Mouse (Mus musculus): Measurements from ENCODE around the gene Rtn3. TPM values are rescaled to one million over a fixed set of nuclear protein-coding genes. Genes with fewer than 3 reads are reported as not detected.
A peak's percentile ranks its signal among the peaks of the same experiment; 100 is the strongest.
"Not testable (repeated sequence)": the region's sequence is repeated elsewhere in the genome, so short reads cannot be mapped to it uniquely, and the experiment has no call there.

Gene Rtn3
- polyA plus RNA-seq, 1 experiment: 71.7 TPM

GRCm38 (mm10) chr19:7502432-7502831, 19.4 kb upstream of the Rtn3 start:
- H3K27me3 ChIP-seq (ENCODE audit: control insufficient read depth, insufficient read depth, insufficient read length): no peaks in the 10 kb centered on the region
- H3K4me3 ChIP-seq (ENCODE audit: insufficient read depth, poor library complexity, severe bottlenecking): no peak overlapping the region
- H3K79me2 ChIP-seq (ENCODE audit: control insufficient read depth, insufficient read depth): peaks cover 95% of the 10 kb centered on the region
- H3K36me3 ChIP-seq (ENCODE audit: control insufficient read depth, insufficient read depth): no peaks in the 10 kb centered on the region
- TF ChIP-seq CTCF (IDR thresholded peaks at IDR 0.05; ENCODE audit: control insufficient read depth, insufficient read depth, insufficient read length) (no peak), MAX (IDR thresholded peaks at IDR 0.05) (no peak)
- no peak overlapping the region for H3ac ChIP-seq (ENCODE audit: control insufficient read depth, insufficient read length, low read depth)
- H3K79me3 ChIP-seq (ENCODE audit: low read depth): peaks cover 38% of the 10 kb centered on the region

- no peak for TF ChIP-seq MYOG (IDR thresholded peaks at IDR 0.05; ENCODE audit: control insufficient read depth, extremely low read depth, insufficient read length)
- no peak for TF ChIP-seq MAX (IDR thresholded peaks at IDR 0.05)
- no peak for TF ChIP-seq MYOD1 (IDR thresholded peaks at IDR 0.05; ENCODE audit: control insufficient read depth, insufficient read length, low read depth)
- no peak for TF ChIP-seq CTCF (IDR thresholded peaks at IDR 0.05; ENCODE audit: control insufficient read depth, insufficient read depth, insufficient read length)
- TF ChIP-seq FOSL1 (IDR thresholded peaks at IDR 0.05; ENCODE audit: insufficient read depth, low read length, poor library complexity, severe bottlenecking): no peak
- TF ChIP-seq CEBPB (IDR thresholded peaks at IDR 0.05; ENCODE audit: low read depth): no peak
- TF ChIP-seq USF1 (IDR thresholded peaks at IDR 0.05; ENCODE audit: low read depth): no peak
- Histone ChIP-seq H3K27me3 (ENCODE audit: control insufficient read depth, insufficient read depth, insufficient read length) (no peaks in the 10 kb centered on the region), H3K4me3 (ENCODE audit: insufficient read depth, poor library complexity, severe bottlenecking) (no peak overlapping the region), H3K79me3 (ENCODE audit: low read depth) (peaks cover 42% of the 10 kb centered on the region), H3ac (ENCODE audit: control insufficient read depth, insufficient read length, low read depth) (no peak overlapping the region), H3K36me3 (ENCODE audit: control insufficient read depth, insufficient read depth) (peaks cover 3% of the 10 kb centered on the region), H3K79me2 (ENCODE audit: control insufficient read depth, insufficient read depth) (peaks cover 95% of the 10 kb centered on the region)
Measured at GRCm38 (mm10) chr19:7500701-7501100, 17.6 kb upstream of the Rtn3 start.

- Histone ChIP-seq H3K36me3 (ENCODE audit: control insufficient read depth, insufficient read depth) (peaks cover 3% of the 10 kb centered on the region), H3K27me3 (ENCODE audit: control insufficient read depth, insufficient read depth, insufficient read length) (no peaks in the 10 kb centered on the region), H3ac (ENCODE audit: control insufficient read depth, insufficient read length, low read depth) (no peak overlapping the region), H3K79me2 (ENCODE audit: control insufficient read depth, insufficient read depth) (peaks cover 88% of the 10 kb centered on the region), H3K79me3 (ENCODE audit: low read depth) (peaks cover 44% of the 10 kb centered on the region), H3K4me3 (ENCODE audit: insufficient read depth, poor library complexity, severe bottlenecking) (no peak overlapping the region)
- no peak for TF ChIP-seq MYOD1 (IDR thresholded peaks at IDR 0.05; ENCODE audit: control insufficient read depth, insufficient read length, low read depth)
- TF ChIP-seq CTCF (IDR thresholded peaks at IDR 0.05; ENCODE audit: control insufficient read depth, insufficient read depth, insufficient read length): no peak
- no peak for TF ChIP-seq MAX (IDR thresholded peaks at IDR 0.05)
- TF ChIP-seq CEBPB (IDR thresholded peaks at IDR 0.05; ENCODE audit: low read depth): no peak
- TF ChIP-seq FOSL1 (IDR thresholded peaks at IDR 0.05; ENCODE audit: insufficient read depth, low read length, poor library complexity, severe bottlenecking): no peak
- TF ChIP-seq USF1 (IDR thresholded peaks at IDR 0.05; ENCODE audit: low read depth): no peak
- TF ChIP-seq MYOG (IDR thresholded peaks at IDR 0.05; ENCODE audit: control insufficient read depth, extremely low read depth, insufficient read length): no peak
Measured at GRCm38 (mm10) chr19:7498816-7499215, 15.7 kb upstream of the Rtn3 start.

- not testable (repeated sequence) for H3ac ChIP-seq (ENCODE audit: control insufficient read depth, insufficient read length, low read depth); H3K27me3 ChIP-seq (ENCODE audit: control insufficient read depth, insufficient read depth, insufficient read length); H3K36me3 ChIP-seq (ENCODE audit: control insufficient read depth, insufficient read depth); H3K4me3 ChIP-seq (ENCODE audit: insufficient read depth, poor library complexity, severe bottlenecking)
- H3K79me2 ChIP-seq (ENCODE audit: control insufficient read depth, insufficient read depth): peaks cover 61% of the 10 kb centered on the region
- peaks cover 36% of the 10 kb centered on the region for H3K79me3 ChIP-seq (ENCODE audit: low read depth)
Measured at GRCm38 (mm10) chr19:7496070-7496469, 13.0 kb upstream of the Rtn3 start.

- TF ChIP-seq MAX (IDR thresholded peaks at IDR 0.05) (no peak), FOSL1 (IDR thresholded peaks at IDR 0.05; ENCODE audit: insufficient read depth, low read length, poor library complexity, severe bottlenecking) (no peak), CEBPB (IDR thresholded peaks at IDR 0.05; ENCODE audit: low read depth) (peak; percentile 61), CTCF (IDR thresholded peaks at IDR 0.05; ENCODE audit: control insufficient read depth, insufficient read depth, insufficient read length) (no peak)
- Histone ChIP-seq H3K36me3 (ENCODE audit: control insufficient read depth, insufficient read depth) (peaks cover 3% of the 10 kb centered on the region), H3K4me3 (ENCODE audit: insufficient read depth, poor library complexity, severe bottlenecking) (peak overlapping the region; percentile 59), H3K27me3 (ENCODE audit: control insufficient read depth, insufficient read depth, insufficient read length) (no peaks in the 10 kb centered on the region), H3K79me3 (ENCODE audit: low read depth) (peaks cover 30% of the 10 kb centered on the region), H3ac (ENCODE audit: control insufficient read depth, insufficient read length, low read depth) (peak overlapping the region; percentile 37), H3K79me2 (ENCODE audit: control insufficient read depth, insufficient read depth) (peaks cover 54% of the 10 kb centered on the region)
Measured at GRCm38 (mm10) chr19:7495221-7496038, 12.3 kb upstream of the Rtn3 start.

GRCm38 (mm10) chr19:7494187-7495015, 11.3 kb upstream of the Rtn3 start:
- Histone ChIP-seq H3K4me3 (ENCODE audit: insufficient read depth, poor library complexity, severe bottlenecking) (peak overlapping the region; percentile 59), H3K79me2 (ENCODE audit: control insufficient read depth, insufficient read depth) (peaks cover 44% of the 10 kb centered on the region), H3K27me3 (ENCODE audit: control insufficient read depth, insufficient read depth, insufficient read length) (no peaks in the 10 kb centered on the region), H3K36me3 (ENCODE audit: control insufficient read depth, insufficient read depth) (peaks cover 3% of the 10 kb centered on the region), H3K79me3 (ENCODE audit: low read depth) (peaks cover 23% of the 10 kb centered on the region), H3ac (ENCODE audit: control insufficient read depth, insufficient read length, low read depth) (peak overlapping the region; percentile 91)
- peak; percentile 99 for TF ChIP-seq MAX (IDR thresholded peaks at IDR 0.05)
- no peak for TF ChIP-seq MYOG (IDR thresholded peaks at IDR 0.05; ENCODE audit: control insufficient read depth, extremely low read depth, insufficient read length)

Data from C2C12 (cell line).